Mouse (Mus musculus) layer of hippocampus, adult 9-11 months (tissue): ENCODE data around the gene Pcolce.

ENCODE experiments used
- DNase-seq: peaks from one replicate; pipeline ENCODE4 v3.0.0; 2022

Pcolce gene

DNA sequence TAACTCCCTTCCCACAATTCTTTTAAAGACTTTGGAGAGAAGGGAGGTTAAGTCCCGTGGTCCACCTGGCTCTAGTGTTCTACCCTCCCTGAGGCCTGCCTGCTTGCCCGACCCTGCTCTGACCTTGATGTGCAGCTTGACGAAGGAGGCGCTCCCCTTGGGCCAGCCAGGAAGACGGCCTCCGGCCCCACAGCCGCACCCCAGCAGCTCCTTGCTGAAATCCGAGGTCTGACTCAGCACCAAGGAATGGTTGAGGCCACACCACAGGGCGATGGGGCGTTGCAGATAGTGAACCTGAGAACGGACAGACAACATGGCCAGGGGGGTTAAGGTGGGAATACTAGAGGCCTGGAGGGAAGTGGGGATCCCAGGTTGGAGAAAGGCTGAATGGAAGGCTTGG is at the start of gene Pcolce:
Gene Pcolce (minus strand): TSS at position 235 of the 400 bp plus-strand sequence.
- DNase-seq: no peak

- DNase-seq: no peak
Measured at GRCm38 (mm10) chr5:137663057-137663456, 49.5 kb upstream of the Pcolce start.

GRCm38 (mm10) chr5:137660064-137660688 is 46.6 kb upstream of the Pcolce start:
- peak; percentile 37 for DNase-seq

DNA sequence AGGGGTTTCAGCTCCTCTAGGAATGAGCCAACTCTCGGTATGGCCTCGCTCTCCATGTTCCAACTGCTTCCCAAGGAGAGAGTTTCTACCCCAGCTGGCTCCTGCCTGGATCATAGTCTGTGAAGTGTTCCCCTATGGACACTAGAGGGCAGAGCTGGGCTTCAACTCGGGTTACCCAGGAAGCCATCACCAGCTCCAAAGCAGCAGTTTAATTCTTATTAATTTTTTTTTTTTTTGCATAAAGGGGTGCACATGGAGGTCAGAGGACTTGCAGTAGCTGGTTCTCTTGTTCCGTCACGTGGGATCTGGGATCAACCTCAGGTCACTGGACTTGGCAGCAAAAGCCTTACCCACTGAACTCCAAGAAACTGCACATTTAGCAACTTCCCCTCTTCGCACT is 43.4 kb upstream of the Pcolce start:
- peak; percentile 77 for DNase-seq

GRCm38 (mm10) chr5:137654746-137655145 is 41.2 kb upstream of the Pcolce start:
- DNase-seq: no peak

DNA sequence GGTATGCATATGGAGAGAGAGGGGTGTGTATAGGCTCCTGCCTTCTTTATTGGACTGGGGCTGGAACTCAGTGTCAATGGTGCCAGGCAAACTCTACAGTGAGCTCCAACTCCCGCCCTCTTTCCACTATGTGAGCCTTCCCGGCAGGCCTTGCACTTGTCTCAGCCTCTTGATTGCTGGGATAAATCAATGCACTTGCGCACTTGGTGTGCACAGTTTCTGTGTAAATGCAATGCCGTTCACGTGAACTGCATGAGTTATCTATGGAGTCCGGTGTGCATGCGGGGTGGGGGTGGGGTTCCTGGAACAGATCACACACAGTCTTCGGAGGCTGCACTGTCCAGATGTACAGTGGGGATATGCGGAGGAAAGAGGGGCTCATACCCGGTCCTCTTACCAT is 39.8 kb upstream of the Pcolce start:
- DNase-seq: no peak

GRCm38 (mm10) chr5:137652474-137652873 is 38.9 kb upstream of the Pcolce start:
- peak; percentile 52 for DNase-seq

DNA sequence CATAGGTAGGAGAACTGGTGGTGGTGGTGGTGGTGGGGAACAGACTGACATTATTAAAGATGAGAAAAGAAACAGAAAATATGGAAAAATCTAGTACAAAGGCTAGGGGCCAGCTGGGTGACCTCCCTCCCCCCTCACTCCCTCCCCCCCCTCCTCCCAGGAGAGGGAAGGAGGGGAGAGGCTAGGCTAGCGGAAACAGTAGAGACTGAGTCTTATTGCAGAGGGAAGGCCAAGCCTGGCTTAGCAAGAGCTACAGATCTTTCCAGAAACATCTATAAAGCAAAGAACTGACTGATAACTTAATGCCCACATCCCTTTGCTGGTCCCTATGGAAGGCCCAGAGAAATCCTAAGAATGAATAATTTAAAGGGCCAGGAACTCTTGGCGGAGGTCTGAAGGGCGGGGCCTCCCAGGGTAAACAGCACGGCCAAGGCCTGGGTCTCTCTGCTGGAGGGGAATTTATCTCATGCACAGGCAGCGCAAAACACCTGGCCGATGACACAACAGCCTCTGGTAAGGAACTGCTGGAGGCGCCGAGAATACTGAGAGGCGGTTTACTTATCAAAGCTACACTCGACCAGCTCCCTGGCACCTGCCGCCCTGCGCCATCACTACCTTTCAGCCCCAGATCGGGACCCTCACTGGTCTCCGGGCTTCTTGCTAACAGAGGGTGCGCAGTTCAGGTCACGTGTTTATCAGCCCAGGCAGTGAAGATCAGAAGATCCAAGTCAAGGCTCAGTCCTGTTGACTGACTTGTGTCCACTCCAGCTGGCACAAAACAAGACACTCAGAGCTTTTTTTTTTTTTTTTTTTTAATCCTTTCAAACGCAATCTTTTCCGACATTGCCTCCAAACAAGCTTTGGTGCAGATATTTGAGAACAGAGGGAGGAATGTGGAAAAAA is 36.3 kb upstream of the Pcolce start:
- DNase-seq: no peak

GRCm38 (mm10) chr5:137649251-137649650 is 35.7 kb upstream of the Pcolce start:
- no peak for DNase-seq

DNA sequence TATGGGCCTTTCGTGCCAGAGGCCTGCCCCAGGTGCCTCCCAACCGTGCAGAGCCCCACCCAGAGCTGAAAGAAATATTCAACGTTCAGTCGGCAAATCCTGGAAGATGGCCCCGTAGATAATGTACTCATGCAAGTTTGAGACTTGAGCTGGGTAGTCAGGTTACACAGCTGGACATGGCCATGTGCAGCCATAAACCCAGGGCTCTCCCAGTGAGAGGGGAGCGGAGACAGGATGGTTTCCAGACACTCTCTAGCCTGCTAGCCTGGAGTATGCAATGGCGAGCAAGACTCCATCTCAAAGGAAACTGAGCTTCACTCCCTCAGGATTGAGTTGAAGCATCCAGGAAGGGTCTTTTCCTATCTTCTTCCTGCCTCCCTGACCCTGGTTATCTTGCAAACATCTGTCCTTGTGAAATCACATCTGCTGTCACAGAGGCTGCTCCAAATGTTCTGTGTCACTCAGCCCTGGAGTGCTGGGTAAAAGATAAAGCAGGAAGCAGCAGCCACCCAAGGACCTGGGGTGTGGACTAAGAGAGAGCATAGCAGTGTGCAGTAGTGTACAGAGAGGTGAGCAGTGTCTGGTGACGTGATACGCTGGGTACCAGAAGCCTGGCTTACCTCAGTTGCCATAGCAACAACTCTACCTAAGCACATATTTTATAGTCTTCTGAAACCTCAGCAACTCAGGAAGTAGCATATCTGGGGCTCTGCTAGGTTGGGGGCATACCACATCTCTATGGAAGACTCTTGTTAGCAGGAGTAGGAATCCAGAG is 34.4 kb upstream of the Pcolce start:
- no peak for DNase-seq

DNA sequence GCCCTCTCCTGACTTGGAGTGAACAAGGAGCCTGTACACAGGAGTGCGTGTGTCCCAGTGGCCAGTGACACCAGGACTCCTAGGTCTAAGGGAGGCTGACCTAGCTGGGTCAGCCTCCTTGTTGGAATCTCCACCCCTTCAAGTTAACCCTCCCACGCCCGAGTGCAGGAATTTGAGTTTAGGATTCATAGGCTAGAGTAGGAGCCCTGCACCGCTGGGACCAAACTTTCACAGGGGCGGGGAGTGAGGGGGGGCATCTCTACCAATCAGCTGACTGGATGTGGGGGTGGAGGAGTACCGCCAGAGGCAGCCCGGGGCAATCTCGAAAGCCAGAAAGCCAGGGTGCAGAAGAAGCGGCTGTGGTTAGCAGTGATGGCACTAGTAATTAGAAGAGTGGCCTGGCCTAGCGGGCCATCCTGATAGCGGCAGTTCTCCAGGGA is 32.1 kb upstream of the Pcolce start, which contains the start of gene Irs3:
Gene Irs3 (minus strand): TSS at position 63 of the 440 bp plus-strand sequence.
- DNase-seq: no peak

DNA sequence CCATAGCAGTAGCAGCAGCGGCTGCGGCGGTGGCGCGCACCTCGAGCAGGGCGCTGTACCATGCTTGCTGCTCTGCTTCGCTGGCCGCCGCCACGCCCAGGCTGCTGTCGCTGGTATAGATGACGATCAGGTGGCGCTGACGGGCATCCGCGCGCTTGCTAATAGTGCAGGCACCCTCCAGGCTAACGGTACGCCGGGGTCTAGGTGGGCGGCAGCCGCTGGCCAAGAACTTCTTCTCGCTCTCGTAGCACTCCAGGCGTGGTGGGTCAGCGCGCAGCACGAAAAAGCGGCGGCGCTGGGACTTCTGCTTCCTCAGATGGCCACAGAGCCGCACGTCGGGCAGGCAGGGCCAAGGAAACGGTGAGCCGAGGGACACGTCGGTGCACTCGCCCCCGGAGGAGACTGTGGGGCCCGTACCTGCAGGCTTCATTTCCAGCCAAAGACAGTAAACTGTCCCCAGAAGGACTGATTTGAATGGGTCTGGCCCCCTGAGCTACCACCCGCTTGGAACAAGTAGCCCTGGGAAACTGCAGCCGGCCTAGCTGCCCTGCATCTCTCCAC is 31.6 kb upstream of the Pcolce start:
- no peak for DNase-seq

- DNase-seq: no peak
Measured at GRCm38 (mm10) chr5:137644484-137644883, 30.9 kb upstream of the Pcolce start.

DNA sequence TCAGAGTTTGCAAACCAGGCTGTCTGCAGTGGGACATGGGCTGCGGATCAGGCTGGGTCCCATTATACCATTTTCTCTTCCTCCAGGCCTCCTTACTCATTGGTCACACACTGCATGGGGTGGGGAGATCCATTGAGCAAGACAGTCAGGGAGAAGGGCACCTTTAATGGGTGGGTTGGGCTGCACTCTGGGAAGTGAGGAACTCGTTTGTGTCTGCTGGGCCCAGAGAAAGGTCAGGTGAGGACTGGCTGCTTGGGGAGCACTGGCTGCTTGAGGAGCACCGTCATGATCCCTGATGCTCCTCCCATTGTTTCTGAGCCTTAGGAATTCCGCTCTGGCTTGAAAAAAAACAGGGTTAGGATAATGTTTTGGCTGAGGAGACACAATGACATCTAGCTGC is 29.3 kb upstream of the Pcolce start:
- no peak for DNase-seq

DNA sequence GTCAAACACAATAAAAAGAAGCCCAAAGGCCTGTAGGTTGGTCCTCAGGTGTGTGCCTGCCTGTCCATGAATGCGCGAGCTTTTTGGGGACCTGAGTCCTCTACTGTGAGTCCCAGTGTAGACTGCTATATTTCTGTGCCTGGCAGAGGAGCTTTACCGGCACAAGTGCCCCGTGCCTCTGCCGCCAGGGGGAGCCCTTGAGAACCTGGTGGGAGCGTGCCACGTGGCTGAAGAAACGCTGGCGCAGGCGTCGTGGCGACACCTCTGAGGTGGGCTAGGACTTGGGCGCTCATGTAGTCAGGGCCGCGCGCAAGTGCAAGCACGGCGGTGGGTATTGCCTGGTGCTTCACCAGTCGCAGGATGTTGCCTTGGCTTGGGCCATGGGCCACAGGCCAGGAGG is 27.5 kb upstream of the Pcolce start, which contains the start of gene Sap25:
Gene Sap25 (plus strand): TSS at position 281 of the 400 bp plus-strand sequence.
- DNase-seq: no peak

DNA sequence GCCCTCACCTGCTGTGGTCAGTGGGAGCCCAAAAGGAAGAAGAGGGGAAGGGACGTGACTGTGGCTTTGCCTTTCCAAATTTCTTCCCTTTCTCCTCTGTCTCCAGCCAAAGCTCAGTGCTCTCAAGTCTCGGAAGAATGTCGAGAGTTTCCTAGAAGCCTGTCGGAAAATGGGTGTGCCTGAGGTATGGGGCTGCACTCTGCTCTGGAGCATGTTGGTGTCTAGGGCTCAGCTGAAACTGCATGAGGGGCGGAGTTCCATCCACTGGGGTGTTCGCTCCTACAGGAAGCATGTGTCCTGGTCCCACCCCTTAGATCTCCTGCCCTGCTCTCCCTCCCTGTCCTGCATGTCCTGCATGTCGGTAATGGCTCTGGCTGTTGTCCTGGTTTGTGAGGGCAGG is 25.9 kb upstream of the Pcolce start:
- no peak for DNase-seq

DNA sequence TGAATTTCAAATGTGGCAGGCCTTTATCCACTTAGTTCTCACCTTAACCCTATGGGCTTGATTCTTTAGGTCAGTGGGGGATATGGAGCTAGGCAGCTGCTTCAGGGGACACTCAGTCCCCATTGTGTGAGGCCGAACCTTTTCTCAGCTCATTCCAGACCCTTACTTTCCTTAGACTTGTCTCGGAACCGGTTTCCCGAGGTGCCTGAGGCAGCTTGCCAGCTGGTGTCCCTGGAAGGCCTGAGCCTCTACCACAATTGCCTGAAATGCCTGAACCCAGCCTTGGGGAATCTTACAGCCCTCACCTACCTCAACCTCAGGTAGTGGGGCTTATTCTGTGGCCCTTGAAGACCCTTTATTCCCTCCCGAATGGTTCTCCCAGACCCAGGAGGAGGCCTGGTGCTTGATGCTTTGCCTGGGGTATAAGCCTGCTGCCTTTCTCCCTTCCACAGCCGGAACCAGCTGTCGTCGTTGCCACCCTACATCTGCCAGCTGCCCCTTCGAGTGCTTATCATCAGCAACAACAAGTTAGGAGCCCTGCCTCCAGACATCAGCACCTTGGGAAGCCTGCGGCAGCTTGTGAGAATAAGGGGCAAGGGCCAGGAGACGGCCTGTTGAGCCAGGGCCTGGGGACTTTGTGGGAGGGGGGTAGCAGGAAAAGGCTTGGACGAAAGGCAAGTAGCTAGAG is 20.0 kb upstream of the Pcolce start:
- no peak for DNase-seq

GRCm38 (mm10) chr5:137631591-137631990 is 18.0 kb upstream of the Pcolce start:
- DNase-seq: no peak

DNA sequence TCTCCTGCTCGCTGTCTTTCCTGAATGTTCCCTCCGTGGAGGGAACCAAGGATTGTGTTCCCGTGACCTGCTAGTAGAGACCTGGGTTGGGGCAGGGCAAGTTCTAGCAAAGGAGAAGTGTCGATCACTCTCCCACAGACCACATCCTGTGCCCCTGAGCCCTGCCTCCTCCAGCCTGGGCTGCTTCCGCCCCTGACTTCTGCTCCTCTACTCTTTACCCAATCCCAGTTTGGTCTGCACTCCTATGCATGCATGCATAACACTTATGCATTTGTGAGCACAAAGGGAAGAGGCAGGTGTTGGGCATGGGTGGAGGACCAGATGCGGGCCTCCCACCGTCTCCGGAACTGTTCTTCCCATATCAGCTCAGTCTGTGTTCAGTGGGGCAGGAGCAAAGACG is 17.6 kb upstream of the Pcolce start:
- DNase-seq: peak; percentile 74

GRCm38 (mm10) chr5:137630602-137631001 is 17.0 kb upstream of the Pcolce start:
- DNase-seq: peak; percentile 46

DNA sequence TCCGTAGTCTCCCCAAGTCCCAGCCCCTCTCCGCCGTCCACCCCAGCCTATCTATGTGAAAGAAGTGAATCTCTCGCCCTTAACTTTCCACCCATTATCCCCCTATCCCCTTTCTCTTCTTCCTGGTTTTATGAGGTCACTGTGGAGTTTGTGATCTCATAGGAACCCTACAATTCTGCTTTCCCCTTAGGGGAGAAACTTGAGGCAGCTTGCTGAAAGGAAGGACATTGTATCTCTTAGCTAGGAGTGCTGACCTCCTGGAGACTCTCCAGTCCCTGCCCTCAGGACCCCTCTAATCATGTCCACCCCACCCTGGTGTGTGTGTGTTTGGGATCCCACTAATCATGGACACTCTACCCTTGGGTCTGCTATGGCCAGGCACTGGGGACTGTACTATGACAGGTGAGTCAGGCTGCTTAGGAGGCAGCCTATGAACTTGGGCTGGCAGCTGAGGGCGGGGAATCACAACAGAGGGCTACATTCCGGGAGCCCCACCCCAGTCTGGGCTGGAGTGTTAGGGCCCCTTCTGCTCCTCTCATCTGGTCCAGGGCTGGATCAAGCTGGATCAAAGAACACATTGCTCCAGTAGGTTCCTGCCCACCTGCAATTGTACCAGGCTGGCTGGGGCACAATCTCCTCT is 16.4 kb upstream of the Pcolce start:
- no peak for DNase-seq

DNA sequence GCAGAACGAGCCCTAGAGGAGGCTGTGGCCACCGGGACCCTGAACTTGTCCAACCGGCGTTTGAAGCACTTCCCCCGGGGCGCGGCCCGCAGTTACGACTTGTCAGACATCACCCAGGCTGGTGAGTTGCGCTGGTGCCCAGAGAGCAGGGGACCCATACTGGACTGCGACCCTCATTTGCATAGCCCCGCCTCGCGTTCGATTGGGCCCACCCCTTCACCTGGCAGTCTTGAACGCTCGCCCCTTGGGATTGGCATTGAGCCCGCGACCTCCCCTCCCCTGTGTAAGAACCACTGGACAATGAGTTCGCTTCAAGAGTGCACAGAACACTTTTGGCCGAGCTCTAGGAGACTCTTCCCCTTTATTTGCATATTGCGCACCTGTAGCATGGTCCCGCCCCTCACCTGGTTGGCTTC is 15.7 kb upstream of the Pcolce start:
- no peak for DNase-seq
